Mouse (Mus musculus): ENCODE measurements at regions not wholly inside any gene's neighbourhood (a gene's known extent, or its start where the extent isn't known, plus 50 kb on each side); places are given as distances from the start of the nearest gene placed in this dataset.

DNA sequence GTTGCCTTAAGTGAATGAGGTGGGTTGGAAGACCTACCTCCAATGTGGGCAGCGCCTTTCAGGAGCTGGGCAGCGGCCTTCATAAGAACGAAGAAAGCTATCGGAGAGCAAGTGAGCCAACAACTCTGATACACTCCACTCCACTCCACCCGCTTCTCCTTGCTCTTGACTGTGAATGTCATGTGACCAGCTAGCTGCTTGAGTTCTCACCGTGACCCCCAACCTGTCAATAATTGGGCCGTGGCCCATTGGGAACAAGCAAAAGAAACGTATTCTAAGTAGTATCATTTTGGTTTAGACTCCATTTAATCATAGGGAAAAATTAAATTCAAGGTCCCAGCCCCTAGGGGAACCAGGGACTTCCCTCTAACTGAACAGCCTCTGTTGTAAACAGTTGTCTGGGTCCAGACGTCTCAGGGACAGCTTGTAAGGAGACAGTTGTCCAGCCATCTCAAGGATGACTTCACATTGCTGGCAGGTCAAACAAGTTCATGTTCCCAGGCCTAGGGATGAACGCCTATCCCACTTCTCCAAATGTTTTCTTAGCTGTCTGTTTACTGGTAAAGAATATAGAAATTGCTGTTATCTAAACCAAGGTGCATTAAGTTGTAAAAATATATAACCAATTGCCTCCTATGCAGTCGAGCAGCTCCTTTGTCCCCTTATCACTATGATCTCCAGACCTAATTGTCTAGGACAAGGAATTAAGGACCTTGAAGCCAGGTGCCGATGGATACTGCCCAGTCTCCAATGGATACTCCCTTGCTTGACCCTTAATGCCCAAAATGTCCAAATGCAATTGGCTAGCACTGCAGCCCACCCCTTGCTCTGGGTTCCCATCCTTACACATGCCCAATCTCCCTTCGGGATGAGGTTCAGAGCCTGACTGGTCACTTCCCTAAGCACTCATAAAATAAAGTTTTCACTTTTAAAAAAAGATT, 67.1 kb upstream of the Cpm start:
- Histone ChIP-seq H3K4me1 (ENCODE audit: control insufficient read depth, insufficient read depth, low read length) (no peaks in the 10 kb centered on the region), H3K4me3 (ENCODE audit: insufficient read depth, low read length) (no peak overlapping the region), H3K27ac (ENCODE audit: insufficient read depth, low read length) (no peak overlapping the region)
- TF ChIP-seq POLR2A (IDR thresholded peaks at IDR 0.05; ENCODE audit: extremely low read depth, insufficient read depth, low read length), result no peak
- no peak for TF ChIP-seq CTCF (IDR thresholded peaks at IDR 0.05; ENCODE audit: extremely low read depth, insufficient read depth, low read length)

DNA sequence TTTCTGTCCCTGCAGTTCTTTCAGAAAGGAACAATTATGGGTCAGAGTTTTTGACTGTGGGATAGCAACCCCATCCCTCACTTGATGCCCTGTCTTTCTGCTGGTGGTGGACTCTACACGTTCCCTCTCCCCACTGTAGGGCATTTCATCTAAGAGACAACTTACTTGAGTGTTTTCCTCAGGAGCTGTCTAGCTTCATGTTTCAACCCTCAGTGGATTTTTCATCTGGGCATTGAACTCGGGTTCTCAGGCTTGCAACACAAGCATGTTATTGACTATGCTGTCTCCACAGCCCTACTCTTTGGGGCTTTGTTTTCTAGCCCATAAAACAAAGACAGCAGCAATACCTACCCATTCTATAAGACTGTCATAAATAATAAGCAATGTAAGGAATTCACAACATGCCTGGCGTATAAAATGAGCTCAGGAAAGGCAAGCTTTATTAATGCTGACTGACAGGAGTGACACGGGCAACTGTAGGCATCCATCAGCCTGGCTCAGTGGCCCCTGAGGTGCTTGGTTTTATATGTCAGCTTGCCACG, 68.0 kb upstream of the Cpm start:
- no peak overlapping the region for H3K27ac ChIP-seq (ENCODE audit: insufficient read depth, low read length)
- H3K4me3 ChIP-seq (ENCODE audit: insufficient read depth, low read length), result no peak overlapping the region
- H3K4me1 ChIP-seq (ENCODE audit: control insufficient read depth, insufficient read depth, low read length), result no peaks in the 10 kb centered on the region
- TF ChIP-seq CTCF (IDR thresholded peaks at IDR 0.05; ENCODE audit: extremely low read depth, insufficient read depth, low read length) (no peak), POLR2A (IDR thresholded peaks at IDR 0.05; ENCODE audit: extremely low read depth, insufficient read depth, low read length) (no peak)

DNA sequence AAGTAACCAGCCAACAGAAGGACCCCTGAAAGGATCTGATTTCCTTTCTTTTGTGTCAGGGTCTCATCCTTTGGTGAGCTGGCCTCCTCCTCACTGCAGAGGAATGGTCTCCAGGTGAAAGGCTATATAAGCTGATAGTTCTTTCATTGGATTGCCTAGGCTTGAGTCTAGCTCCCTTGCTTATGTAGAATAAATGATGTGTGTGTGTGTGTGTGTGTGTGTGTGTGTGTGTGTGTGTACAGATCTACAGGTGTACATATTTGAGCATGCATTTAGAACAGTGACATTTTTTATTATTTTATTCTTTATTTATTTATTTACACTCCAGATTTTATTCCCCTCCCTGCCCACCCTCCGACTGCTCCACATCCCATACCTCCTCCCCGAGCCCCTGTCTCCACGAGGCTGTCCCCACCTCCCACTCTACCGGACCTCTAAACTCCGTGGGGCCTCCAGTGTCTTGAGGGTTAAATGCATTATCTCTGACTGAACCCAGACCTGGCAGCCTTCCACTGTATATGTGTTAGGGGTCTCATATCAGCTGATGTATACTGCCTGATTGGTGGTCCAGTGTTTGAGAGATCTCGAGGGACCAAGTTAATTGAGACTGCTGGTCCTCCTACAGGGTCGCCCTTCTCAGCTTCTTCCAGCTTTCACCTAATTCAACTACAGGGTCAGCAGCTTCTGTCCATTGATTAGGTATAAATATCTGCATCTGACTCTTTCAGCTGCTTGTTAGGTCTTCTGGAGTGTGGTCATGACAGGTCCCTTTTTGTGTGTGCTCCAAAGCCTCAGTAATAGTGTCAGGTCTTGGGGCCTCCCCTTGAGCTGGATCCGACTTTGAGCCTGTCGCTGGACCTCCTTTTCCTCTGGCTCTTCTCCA, 68.7 kb upstream of the Cpm start:
- H3K27ac ChIP-seq (ENCODE audit: insufficient read depth, low read length), result no peak overlapping the region
- no peak for TF ChIP-seq CTCF (IDR thresholded peaks at IDR 0.05; ENCODE audit: extremely low read depth, insufficient read depth, low read length)
- no peak for TF ChIP-seq POLR2A (IDR thresholded peaks at IDR 0.05; ENCODE audit: extremely low read depth, insufficient read depth, low read length)
- H3K4me1 ChIP-seq (ENCODE audit: control insufficient read depth, insufficient read depth, low read length), result no peaks in the 10 kb centered on the region
- H3K4me3 ChIP-seq (ENCODE audit: insufficient read depth, low read length), result no peak overlapping the region

DNA sequence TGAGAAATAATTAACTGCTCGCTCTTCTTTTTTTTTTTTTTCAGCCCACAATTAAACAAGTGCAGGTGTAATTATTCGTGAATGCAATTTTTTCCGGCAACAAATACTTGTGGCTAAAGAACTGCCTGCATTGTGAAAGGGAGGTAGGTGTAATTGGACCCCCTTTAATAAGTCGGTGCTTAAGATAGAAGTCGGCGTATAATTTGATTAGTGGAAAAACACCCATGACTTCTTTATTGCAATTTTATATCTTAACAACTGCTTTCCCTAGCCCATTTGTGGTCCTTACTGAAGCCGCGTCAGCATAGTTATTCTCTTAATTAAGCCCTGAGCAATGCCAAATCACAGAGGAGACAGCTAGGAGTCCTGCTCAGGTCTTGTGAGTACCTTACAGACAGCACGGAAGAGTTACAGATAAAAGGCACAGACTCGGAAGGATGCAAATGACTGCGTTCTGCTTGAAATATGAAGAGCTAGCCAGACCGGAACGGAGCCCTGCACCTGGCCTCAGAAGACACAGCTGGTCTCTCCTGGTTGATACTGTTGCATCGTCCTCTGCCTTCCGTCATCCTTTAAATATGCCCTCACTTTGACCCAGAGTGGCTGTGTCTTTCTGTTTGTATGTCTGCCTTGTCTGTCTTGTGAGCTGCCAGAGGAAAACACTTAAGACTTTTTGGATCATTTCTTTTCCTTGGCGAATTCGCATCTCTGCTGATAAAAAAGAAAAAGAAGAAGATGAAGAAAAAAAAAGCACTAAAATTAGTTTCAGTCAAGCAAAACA, 69.5 kb upstream of the Cpm start:
- no peaks in the 10 kb centered on the region for H3K4me1 ChIP-seq (ENCODE audit: control insufficient read depth, insufficient read depth, low read length)
- no peak for TF ChIP-seq POLR2A (IDR thresholded peaks at IDR 0.05; ENCODE audit: extremely low read depth, insufficient read depth, low read length)
- no peak for TF ChIP-seq CTCF (IDR thresholded peaks at IDR 0.05; ENCODE audit: extremely low read depth, insufficient read depth, low read length)
- no peak overlapping the region for H3K27ac ChIP-seq (ENCODE audit: insufficient read depth, low read length)
- H3K4me3 ChIP-seq (ENCODE audit: insufficient read depth, low read length), result no peak overlapping the region

DNA sequence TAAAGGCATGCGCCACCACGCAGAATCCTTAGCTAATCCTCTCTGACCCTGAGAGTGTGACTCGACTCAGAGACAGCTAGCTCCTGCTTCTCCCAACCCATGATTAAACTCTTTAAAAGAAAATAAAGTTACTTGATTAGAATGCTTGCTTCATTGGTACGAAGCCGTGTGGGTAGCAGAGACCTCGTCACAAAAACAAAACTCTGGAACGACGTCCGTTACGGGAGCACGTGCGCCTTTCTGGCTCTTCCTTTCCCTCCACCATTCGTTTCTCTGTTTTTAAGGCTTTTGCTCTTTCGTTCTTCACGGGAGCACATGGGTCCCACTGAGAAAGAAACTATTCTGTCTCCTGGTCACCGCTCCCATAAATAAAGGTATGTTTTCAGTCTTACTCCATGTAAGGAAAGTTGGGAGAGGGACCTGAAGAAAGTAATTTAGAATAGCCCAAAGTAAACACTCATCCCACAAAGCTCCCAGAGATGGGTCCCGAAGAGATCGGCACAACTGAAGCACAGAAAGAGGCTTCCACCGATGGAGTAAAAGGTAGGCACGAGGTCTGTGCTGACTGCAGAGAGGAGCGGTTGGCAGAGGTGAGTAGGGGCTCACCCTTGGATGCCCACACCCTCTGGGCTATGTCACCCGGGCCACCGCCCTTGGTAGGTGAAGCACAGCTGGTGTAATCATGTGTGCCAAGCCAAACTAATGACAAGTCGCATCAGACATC, 70.2 kb upstream of the Cpm start:
- TF ChIP-seq POLR2A (IDR thresholded peaks at IDR 0.05; ENCODE audit: extremely low read depth, insufficient read depth, low read length) (no peak), CTCF (IDR thresholded peaks at IDR 0.05; ENCODE audit: extremely low read depth, insufficient read depth, low read length) (no peak)
- Histone ChIP-seq H3K4me1 (ENCODE audit: control insufficient read depth, insufficient read depth, low read length) (no peaks in the 10 kb centered on the region), H3K27ac (ENCODE audit: insufficient read depth, low read length) (no peak overlapping the region), H3K4me3 (ENCODE audit: insufficient read depth, low read length) (no peak overlapping the region)

DNA sequence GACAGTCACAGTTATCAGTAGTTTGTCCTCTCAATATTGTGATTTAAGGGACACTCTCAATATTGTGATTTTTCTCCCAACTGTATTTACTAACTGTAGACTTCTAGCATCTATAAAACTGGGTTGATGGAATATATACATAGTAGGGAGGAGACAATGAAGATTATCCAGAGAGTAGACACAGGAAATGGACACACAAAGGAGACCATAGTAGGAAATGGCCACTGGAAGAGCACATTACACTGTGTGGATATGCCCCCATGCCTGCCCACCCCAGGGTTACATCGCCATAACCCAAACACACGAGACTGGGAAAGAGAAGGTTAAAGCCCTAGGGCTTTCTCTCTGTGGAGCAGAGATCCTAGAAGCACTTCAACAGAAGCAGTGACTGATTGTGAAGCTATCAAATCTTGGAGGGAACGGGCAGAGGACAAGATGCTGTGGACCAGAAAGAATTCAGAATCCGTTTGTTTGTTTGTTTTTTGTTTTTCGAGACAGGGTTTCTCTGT, 71.0 kb upstream of the Cpm start:
- no peaks in the 10 kb centered on the region for H3K4me1 ChIP-seq (ENCODE audit: control insufficient read depth, insufficient read depth, low read length)
- no peak overlapping the region for H3K27ac ChIP-seq (ENCODE audit: insufficient read depth, low read length)
- no peak overlapping the region for H3K4me3 ChIP-seq (ENCODE audit: insufficient read depth, low read length)
- TF ChIP-seq POLR2A (IDR thresholded peaks at IDR 0.05; ENCODE audit: extremely low read depth, insufficient read depth, low read length) (no peak), CTCF (IDR thresholded peaks at IDR 0.05; ENCODE audit: extremely low read depth, insufficient read depth, low read length) (no peak)

DNA sequence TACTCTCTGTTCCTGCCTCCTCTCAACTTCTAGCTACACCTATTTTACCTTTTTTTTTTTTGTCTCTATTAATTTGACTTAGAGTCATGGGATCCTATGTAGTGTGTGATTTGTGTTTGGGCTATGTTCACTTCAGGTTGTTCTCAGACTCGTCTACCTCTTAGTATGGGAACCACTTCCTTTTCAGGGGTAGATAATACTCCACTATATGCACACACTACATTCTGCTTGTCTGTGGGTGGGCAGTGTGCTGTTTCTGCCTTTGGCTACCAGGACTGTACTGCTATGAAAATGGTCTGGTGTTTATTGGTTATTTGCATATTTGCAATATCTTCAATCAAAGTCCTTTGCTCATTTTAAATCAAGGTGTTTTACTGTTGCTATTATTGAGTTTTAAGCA, 71.6 kb upstream of the Cpm start:
- Histone ChIP-seq H3K4me1 (ENCODE audit: control insufficient read depth, insufficient read depth, low read length) (no peaks in the 10 kb centered on the region), H3K27ac (ENCODE audit: insufficient read depth, low read length) (no peak overlapping the region), H3K4me3 (ENCODE audit: insufficient read depth, low read length) (no peak overlapping the region)
- TF ChIP-seq CTCF (IDR thresholded peaks at IDR 0.05; ENCODE audit: extremely low read depth, insufficient read depth, low read length), result no peak
- no peak for TF ChIP-seq POLR2A (IDR thresholded peaks at IDR 0.05; ENCODE audit: extremely low read depth, insufficient read depth, low read length)

DNA sequence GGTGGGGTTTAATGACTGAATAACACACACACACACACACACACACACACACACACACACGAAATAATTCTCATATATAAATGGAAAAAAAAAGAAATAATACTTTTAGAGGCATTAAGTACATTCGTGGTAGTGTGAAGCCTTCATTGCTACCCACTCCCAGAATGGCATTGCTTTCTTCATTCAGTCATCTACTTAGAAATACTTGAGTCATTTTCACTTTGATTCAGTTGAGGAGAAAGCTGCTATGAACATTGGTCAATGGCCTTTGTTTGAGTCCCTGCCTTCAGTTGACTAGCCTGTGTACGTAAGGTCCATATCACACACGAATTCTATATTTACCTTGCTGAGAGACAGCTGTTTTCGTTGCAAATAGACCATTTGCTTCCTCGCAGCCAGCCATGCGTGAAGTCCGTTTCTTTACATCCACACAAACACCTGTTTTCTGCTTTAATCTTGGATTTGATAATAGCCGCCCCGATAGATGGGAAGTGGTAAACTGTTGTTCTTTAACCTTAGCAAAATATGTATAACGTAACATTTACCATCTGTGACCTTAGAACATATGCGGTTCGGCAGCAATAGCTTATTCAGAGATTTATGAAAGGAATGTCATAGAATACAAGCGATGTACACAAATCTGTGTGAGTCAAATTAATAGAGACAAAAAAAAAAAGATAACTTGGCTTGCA, 72.3 kb upstream of the Cpm start:
- H3K27ac ChIP-seq (ENCODE audit: insufficient read depth, low read length), result no peak overlapping the region
- H3K4me3 ChIP-seq (ENCODE audit: insufficient read depth, low read length), result no peak overlapping the region
- no peaks in the 10 kb centered on the region for H3K4me1 ChIP-seq (ENCODE audit: control insufficient read depth, insufficient read depth, low read length)
- no peak for TF ChIP-seq CTCF (IDR thresholded peaks at IDR 0.05; ENCODE audit: extremely low read depth, insufficient read depth, low read length)
- TF ChIP-seq POLR2A (IDR thresholded peaks at IDR 0.05; ENCODE audit: extremely low read depth, insufficient read depth, low read length), result no peak
